Mouse (Mus musculus): ENCODE measurements around the gene Adrb1. TPM values are rescaled to one million over a fixed set of nuclear protein-coding genes. Genes with fewer than 3 reads are reported as not detected.
"Not testable (repeated sequence)": the region's sequence is repeated elsewhere in the genome, so short reads cannot be mapped to it uniquely, and the experiment has no call there.

The Adrb1 gene
- total RNA-seq, 2 experiments from 2014 or later = 43.2 to 50.9 TPM

GRCm38 (mm10) chr19:56736287-56736686 is 14.3 kb downstream of the Adrb1 start:
- DNase-seq (ENCODE audit: low spot score in 2 of 2) = no peak
- intact Hi-C loops (cut with DNase I) = no loop called here

- DNase-seq (ENCODE audit: low spot score in 2 of 2) = no peak
- intact Hi-C loops (cut with DNase I) = no loop called here
These were observed 23.1 kb downstream of the Adrb1 start for GRCm38 (mm10) chr19:56745061-56745460.

- DNase-seq (ENCODE audit: low spot score in 2 of 2) = no peak
- intact Hi-C loops (cut with DNase I) = no loop called here
These were observed 23.5 kb downstream of the Adrb1 start for GRCm38 (mm10) chr19:56745528-56745927.

- intact Hi-C loops (cut with DNase I) = no loop called here
- no peak for DNase-seq (ENCODE audit: low spot score in 2 of 2)
These were observed 24.6 kb downstream of the Adrb1 start for GRCm38 (mm10) chr19:56746618-56747017.

GRCm38 (mm10) chr19:56747878-56748277 is 25.9 kb downstream of the Adrb1 start:
- no peak for DNase-seq (ENCODE audit: low spot score in 2 of 2)
- intact Hi-C loops (cut with DNase I) = no loop called here

- no peak for DNase-seq (ENCODE audit: low spot score in 2 of 2)
- intact Hi-C loops (cut with DNase I) = no loop called here
These were observed 27.3 kb downstream of the Adrb1 start for GRCm38 (mm10) chr19:56749343-56749742.

- intact Hi-C loops (cut with DNase I) = no loop called here
- DNase-seq (ENCODE audit: low spot score in 2 of 2) = no peak
These were observed 28.7 kb downstream of the Adrb1 start for GRCm38 (mm10) chr19:56750709-56751108.

- intact Hi-C loops (cut with DNase I); DNase-seq (ENCODE audit: low spot score in 2 of 2): not testable (repeated sequence)
These were observed 32.5 kb downstream of the Adrb1 start for GRCm38 (mm10) chr19:56754456-56754855.

GRCm38 (mm10) chr19:56756412-56756811 is 34.4 kb downstream of the Adrb1 start:
- no peak for DNase-seq (ENCODE audit: low spot score in 2 of 2)
- intact Hi-C loops (cut with DNase I) = no loop called here

- no peak for DNase-seq (ENCODE audit: low spot score in 2 of 2)
- intact Hi-C loops (cut with DNase I) = no loop called here
These were observed 36.3 kb downstream of the Adrb1 start for GRCm38 (mm10) chr19:56758311-56758710.

- no peak for DNase-seq (ENCODE audit: low spot score in 2 of 2)
- intact Hi-C loops (cut with DNase I) = no loop called here
These were observed 37.7 kb downstream of the Adrb1 start for GRCm38 (mm10) chr19:56759740-56760139.

- DNase-seq (ENCODE audit: low spot score in 2 of 2) = no peak
- intact Hi-C loops (cut with DNase I) = no loop called here
These were observed 38.4 kb downstream of the Adrb1 start for GRCm38 (mm10) chr19:56760306-56760940.

GRCm38 (mm10) chr19:56761096-56761495 is 39.1 kb downstream of the Adrb1 start:
- intact Hi-C loops (cut with DNase I) = no loop called here
- no peak for DNase-seq (ENCODE audit: low spot score in 2 of 2)

GRCm38 (mm10) chr19:56761727-56762126 is 39.7 kb downstream of the Adrb1 start:
- no peak for DNase-seq (ENCODE audit: low spot score in 2 of 2)
- intact Hi-C loops (cut with DNase I) = no loop called here

- intact Hi-C loops (cut with DNase I) = no loop called here
These were observed 40.7 kb downstream of the Adrb1 start for GRCm38 (mm10) chr19:56762686-56763085.

GRCm38 (mm10) chr19:56769024-56769423 is 47.0 kb downstream of the Adrb1 start:
- intact Hi-C loops (cut with DNase I) = no loop called here
- DNase-seq (ENCODE audit: low spot score in 2 of 2) = peak; percentile 31 to 41

More at GRCm38 (mm10) chr19:56762686-56763085, 40.7 kb downstream of the Adrb1 start:
- DNase-seq (ENCODE audit: low spot score in 2 of 2) = no peak

- no peak for DNase-seq (ENCODE audit: low spot score in 2 of 2)
- intact Hi-C loops (cut with DNase I) = no loop called here
These were observed 50.2 kb downstream of the Adrb1 start for GRCm38 (mm10) chr19:56772158-56772557.

- intact Hi-C loops (cut with DNase I) = no loop called here
- DNase-seq (ENCODE audit: low spot score in 2 of 2) = no peak
These were observed 51.5 kb downstream of the Adrb1 start for GRCm38 (mm10) chr19:56773393-56773971.

GRCm38 (mm10) chr19:56774408-56774962 is 52.5 kb downstream of the Adrb1 start:
- no peak for DNase-seq (ENCODE audit: low spot score in 2 of 2)
- intact Hi-C loops (cut with DNase I) = loop anchor here (2.0 kb wide), 1 partner anchor 54 kb away; no protein-coding TSS in a partner anchor

GRCm38 (mm10) chr19:56774971-56775892 is 53.2 kb downstream of the Adrb1 start:
- intact Hi-C loops (cut with DNase I) = loop anchor here (2.0 kb wide), 1 partner anchor 54 kb away; no protein-coding TSS in a partner anchor
- no peak for DNase-seq (ENCODE audit: low spot score in 2 of 2)

Data from left cerebral cortex, postnatal 36 days (tissue).